Mouse (Mus musculus): ENCODE measurements at regions not wholly inside any gene's neighbourhood (a gene's known extent, or its start where the extent isn't known, plus 50 kb on each side); places are given as distances from the start of the nearest gene placed in this dataset.
"Not testable (repeated sequence)": the region's sequence is repeated elsewhere in the genome, so short reads cannot be mapped to it uniquely, and the experiment has no call there.

- Histone ChIP-seq H3K27ac (ENCODE audit: control insufficient read depth, insufficient read depth, low read depth, low read length, poor library complexity) (peak overlapping the region; percentile 71), H3K4me3 (replicated peaks; ENCODE audit: control insufficient read depth, low read depth, low read length) (peak overlapping the region; percentile 39), H3K4me1 (ENCODE audit: control insufficient read depth, insufficient read depth, low read length) (peaks cover 11% of the 10 kb centered on the region)
- TF ChIP-seq POLR2A (IDR thresholded peaks at IDR 0.05; ENCODE audit: borderline replicate concordance, control insufficient read depth, low read depth, low read length): no peak
- TF ChIP-seq CTCF (IDR thresholded peaks at IDR 0.05; ENCODE audit: control insufficient read depth, insufficient read depth, low read length): peak; percentile 9; the same call in 1 of the 2 replicates
- 3% methylated on average over 8 of the region's 8 CpGs for WGBS
Observed at GRCm38 (mm10) chr17:43139916-43140315, 123.6 kb downstream of the Tnfrsf21 start.

- TF ChIP-seq CTCF (IDR thresholded peaks at IDR 0.05; ENCODE audit: control insufficient read depth, insufficient read depth, low read length) (no peak), POLR2A (IDR thresholded peaks at IDR 0.05; ENCODE audit: borderline replicate concordance, control insufficient read depth, low read depth, low read length) (no peak)
- 88% methylated on average over 7 of the region's 7 CpGs for WGBS
- no peak overlapping the region for H3K27ac ChIP-seq (ENCODE audit: control insufficient read depth, insufficient read depth, low read depth, low read length, poor library complexity)
- H3K4me3 ChIP-seq (replicated peaks; ENCODE audit: control insufficient read depth, low read depth, low read length): no peak overlapping the region
- H3K4me1 ChIP-seq (ENCODE audit: control insufficient read depth, insufficient read depth, low read length): peaks cover 11% of the 10 kb centered on the region
Observed at GRCm38 (mm10) chr17:43141740-43142139, 125.4 kb downstream of the Tnfrsf21 start.

GRCm38 (mm10) chr17:43145749-43146148 lies 124.4 kb upstream of the Adgrf1 start:
- 68% methylated on average over 1 of the region's 1 CpGs for WGBS
- no peak for TF ChIP-seq POLR2A (IDR thresholded peaks at IDR 0.05; ENCODE audit: borderline replicate concordance, control insufficient read depth, low read depth, low read length)
- no peak for TF ChIP-seq CTCF (IDR thresholded peaks at IDR 0.05; ENCODE audit: control insufficient read depth, insufficient read depth, low read length)
- Histone ChIP-seq H3K4me1 (ENCODE audit: control insufficient read depth, insufficient read depth, low read length) (peaks cover 2% of the 10 kb centered on the region), H3K27ac (ENCODE audit: control insufficient read depth, insufficient read depth, low read depth, low read length, poor library complexity) (no peak overlapping the region), H3K4me3 (replicated peaks; ENCODE audit: control insufficient read depth, low read depth, low read length) (no peak overlapping the region)

DNA sequence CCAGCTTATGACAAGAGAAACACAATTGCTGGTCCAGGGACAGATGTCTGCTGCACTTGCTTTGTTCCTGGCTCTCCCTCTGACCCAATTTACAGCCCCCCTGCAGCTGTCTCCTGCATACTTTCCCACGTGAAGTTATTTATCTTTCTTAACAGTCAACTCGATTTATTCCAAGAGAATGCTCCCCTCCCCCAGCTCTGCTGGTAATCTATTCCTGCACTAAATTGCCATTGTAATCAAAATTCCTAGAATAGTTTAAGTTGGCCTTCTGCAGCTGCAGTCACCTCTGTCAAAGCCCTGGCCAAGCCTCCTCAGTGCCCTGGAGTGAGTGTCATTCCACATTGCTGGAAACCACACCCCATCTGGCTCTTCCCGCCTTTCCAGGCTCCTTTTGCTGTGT lies 122.2 kb upstream of the Adgrf1 start:
- Histone ChIP-seq H3K4me1 (ENCODE audit: control insufficient read depth, insufficient read depth, low read length) (peaks cover 2% of the 10 kb centered on the region), H3K27ac (ENCODE audit: control insufficient read depth, insufficient read depth, low read depth, low read length, poor library complexity) (no peak overlapping the region), H3K4me3 (replicated peaks; ENCODE audit: control insufficient read depth, low read depth, low read length) (no peak overlapping the region)
- 51% methylated on average over 3 of the region's 3 CpGs for WGBS
- TF ChIP-seq POLR2A (IDR thresholded peaks at IDR 0.05; ENCODE audit: borderline replicate concordance, control insufficient read depth, low read depth, low read length): no peak

- H3K4me3 ChIP-seq (replicated peaks; ENCODE audit: control insufficient read depth, low read depth, low read length): no peak overlapping the region
- no peak for TF ChIP-seq CTCF (IDR thresholded peaks at IDR 0.05; ENCODE audit: control insufficient read depth, insufficient read depth, low read length)
- TF ChIP-seq POLR2A (IDR thresholded peaks at IDR 0.05; ENCODE audit: borderline replicate concordance, control insufficient read depth, low read depth, low read length): no peak
- peaks cover 2% of the 10 kb centered on the region for H3K4me1 ChIP-seq (ENCODE audit: control insufficient read depth, insufficient read depth, low read length)
- no peak overlapping the region for H3K27ac ChIP-seq (ENCODE audit: control insufficient read depth, insufficient read depth, low read depth, low read length, poor library complexity)
- 85% methylated on average over 3 of the region's 3 CpGs for WGBS
Observed at GRCm38 (mm10) chr17:43152620-43153019, 117.5 kb upstream of the Adgrf1 start.

DNA sequence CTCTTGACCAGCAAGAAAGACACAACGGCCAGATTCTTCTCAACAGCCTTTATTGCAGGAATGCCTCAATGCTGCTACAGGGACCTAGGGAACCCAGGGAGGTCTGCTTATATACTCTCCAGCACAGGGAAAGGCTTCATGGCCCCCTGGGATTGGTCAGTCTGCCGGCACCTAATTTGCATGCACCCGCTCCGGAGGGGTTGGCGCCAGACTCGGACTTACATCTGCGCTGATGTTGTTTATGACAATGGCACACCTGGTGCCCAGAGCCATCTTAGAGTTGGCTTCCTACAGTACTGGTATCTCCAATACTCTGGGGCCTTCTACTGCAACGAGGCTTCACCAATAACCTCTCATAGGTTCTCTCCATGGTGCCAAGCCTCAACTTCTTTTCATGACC lies 114.9 kb upstream of the Adgrf1 start:
- not testable (repeated sequence) for H3K27ac ChIP-seq (ENCODE audit: control insufficient read depth, insufficient read depth, low read depth, low read length, poor library complexity); H3K4me1 ChIP-seq (ENCODE audit: control insufficient read depth, insufficient read depth, low read length); H3K4me3 ChIP-seq (replicated peaks; ENCODE audit: control insufficient read depth, low read depth, low read length)
- WGBS: 90% methylated on average over 8 of the region's 8 CpGs

- Histone ChIP-seq H3K4me3 (replicated peaks; ENCODE audit: control insufficient read depth, low read depth, low read length) (no peak overlapping the region), H3K4me1 (ENCODE audit: control insufficient read depth, insufficient read depth, low read length) (no peaks in the 10 kb centered on the region), H3K27ac (ENCODE audit: control insufficient read depth, insufficient read depth, low read depth, low read length, poor library complexity) (no peak overlapping the region)
- TF ChIP-seq CTCF (IDR thresholded peaks at IDR 0.05; ENCODE audit: control insufficient read depth, insufficient read depth, low read length) (no peak), POLR2A (IDR thresholded peaks at IDR 0.05; ENCODE audit: borderline replicate concordance, control insufficient read depth, low read depth, low read length) (no peak)
- WGBS: 60% methylated on average over 5 of the region's 5 CpGs
Observed at GRCm38 (mm10) chr17:43156116-43156515, 114.0 kb upstream of the Adgrf1 start.

GRCm38 (mm10) chr17:43157781-43158501 lies 112.2 kb upstream of the Adgrf1 start:
- no peak overlapping the region for H3K27ac ChIP-seq (ENCODE audit: control insufficient read depth, insufficient read depth, low read depth, low read length, poor library complexity)
- no peak overlapping the region for H3K4me3 ChIP-seq (replicated peaks; ENCODE audit: control insufficient read depth, low read depth, low read length)
- TF ChIP-seq POLR2A (IDR thresholded peaks at IDR 0.05; ENCODE audit: borderline replicate concordance, control insufficient read depth, low read depth, low read length) (no peak), CTCF (IDR thresholded peaks at IDR 0.05; ENCODE audit: control insufficient read depth, insufficient read depth, low read length) (no peak)
- 34% methylated on average over 15 of the region's 15 CpGs for WGBS
- no peaks in the 10 kb centered on the region; the same call in 1 of the 2 replicates for H3K4me1 ChIP-seq (ENCODE audit: control insufficient read depth, insufficient read depth, low read length)

DNA sequence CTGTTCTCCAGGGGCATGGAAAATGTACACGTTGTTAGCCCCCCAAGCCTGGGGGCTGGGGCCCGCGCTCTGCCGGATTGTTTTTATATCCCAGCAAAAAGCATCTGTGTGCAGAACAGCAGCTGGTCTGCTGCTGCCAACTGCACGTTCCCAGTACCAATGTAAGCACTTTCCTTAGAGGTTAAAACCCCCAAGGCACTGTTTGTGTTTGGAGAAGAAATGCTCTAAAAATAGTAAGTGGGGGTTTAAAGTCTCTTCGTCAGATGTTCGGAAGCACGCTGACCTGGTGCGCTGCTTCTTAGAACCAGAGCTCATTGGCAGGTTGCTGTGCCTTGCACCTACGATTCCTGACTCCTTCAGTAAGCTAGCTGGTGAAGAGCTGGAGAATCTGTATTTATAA lies 111.4 kb upstream of the Adgrf1 start:
- Histone ChIP-seq H3K4me1 (ENCODE audit: control insufficient read depth, insufficient read depth, low read length) (no peaks in the 10 kb centered on the region; the same call in 1 of the 2 replicates), H3K4me3 (replicated peaks; ENCODE audit: control insufficient read depth, low read depth, low read length) (no peak overlapping the region), H3K27ac (ENCODE audit: control insufficient read depth, insufficient read depth, low read depth, low read length, poor library complexity) (no peak overlapping the region)
- TF ChIP-seq POLR2A (IDR thresholded peaks at IDR 0.05; ENCODE audit: borderline replicate concordance, control insufficient read depth, low read depth, low read length) (no peak), CTCF (IDR thresholded peaks at IDR 0.05; ENCODE audit: control insufficient read depth, insufficient read depth, low read length) (no peak)
- WGBS: 58% methylated on average over 10 of the region's 10 CpGs

DNA sequence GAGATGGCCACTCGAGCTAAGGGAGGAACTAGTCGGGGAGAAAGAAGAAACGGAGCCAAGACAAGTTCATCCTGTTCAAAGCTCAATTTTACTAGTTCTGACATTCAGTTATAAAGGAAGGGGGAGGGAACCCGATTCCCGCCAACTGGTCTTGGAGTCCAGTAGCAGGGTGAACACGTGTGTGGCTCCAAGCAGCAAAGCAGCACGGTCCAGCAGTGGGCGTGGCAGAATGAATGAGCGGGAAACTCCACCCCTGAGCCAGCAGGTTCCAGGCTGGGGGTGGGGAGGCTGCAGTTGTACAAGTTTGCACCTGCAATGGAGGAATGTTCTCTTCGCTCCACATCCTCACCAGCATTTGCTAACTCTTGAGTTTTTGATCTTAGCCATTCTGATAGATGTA lies 108.8 kb upstream of the Adgrf1 start:
- H3K4me3 ChIP-seq (replicated peaks; ENCODE audit: control insufficient read depth, low read depth, low read length); H3K27ac ChIP-seq (ENCODE audit: control insufficient read depth, insufficient read depth, low read depth, low read length, poor library complexity); H3K4me1 ChIP-seq (ENCODE audit: control insufficient read depth, insufficient read depth, low read length): not testable (repeated sequence)
- 63% methylated on average over 10 of the region's 10 CpGs for WGBS

All from bone marrow, adult 2 months (tissue).